Mouse (Mus musculus) forelimb bud, embryonic 11.5 days (tissue): ENCODE measurements around the gene Olfr1158.
"Not testable (repeated sequence)": the region's sequence is repeated elsewhere in the genome, so short reads cannot be mapped to it uniquely, and the experiment has no call there.

ENCODE experiments used
- DNase-seq: peaks from one replicate; pipeline ENCODE4 v3.0.0-alpha.2; 2012; ENCODE audit warnings: low read depth, low spot score

Olfr1158 gene

DNA sequence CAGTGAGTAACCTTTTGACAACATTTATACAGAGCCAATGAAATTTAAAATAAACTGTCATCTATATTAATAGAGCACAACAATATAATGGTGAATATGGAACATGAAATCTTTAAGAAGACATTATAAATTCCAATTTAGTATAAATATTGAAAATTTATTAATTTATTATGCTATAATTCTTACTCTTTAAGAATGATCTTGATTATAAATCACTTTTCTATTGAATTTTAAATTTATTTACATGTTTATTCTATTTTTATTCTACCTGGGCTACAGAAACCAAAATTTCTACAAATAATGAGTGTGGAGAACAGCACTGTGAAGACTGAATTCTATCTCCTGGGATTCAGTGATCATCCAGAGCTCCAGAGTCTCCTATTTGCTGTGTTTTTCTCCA, at the start of gene Olfr1158:
Olfr1158 (plus strand) TSS at position 301 of the 400 bp plus-strand sequence.
- no peak for DNase-seq

DNA sequence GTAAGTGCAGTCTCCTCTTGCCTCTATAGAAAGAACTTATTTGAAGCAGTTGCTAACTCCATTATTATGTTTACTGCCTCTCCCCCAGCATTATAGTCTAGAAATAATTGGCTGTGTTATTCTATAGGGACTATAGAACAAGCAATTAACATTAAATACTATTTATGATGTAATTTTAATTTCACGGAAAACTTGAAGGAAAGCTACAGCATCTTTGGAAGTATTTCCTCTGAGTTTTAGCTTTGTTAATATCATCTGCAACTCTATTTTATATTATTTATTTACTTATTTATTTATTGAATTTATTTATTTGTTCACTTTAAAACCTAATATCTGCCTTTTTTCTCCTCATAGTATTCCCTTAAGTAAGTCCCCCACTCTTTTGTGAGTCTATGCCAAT, 44.9 kb upstream of the Olfr1158 start, which contains the start of gene Olfr1155:
Olfr1155 (minus strand) TSS at position 101 of the 400 bp plus-strand sequence.
- DNase-seq: no peak

DNA sequence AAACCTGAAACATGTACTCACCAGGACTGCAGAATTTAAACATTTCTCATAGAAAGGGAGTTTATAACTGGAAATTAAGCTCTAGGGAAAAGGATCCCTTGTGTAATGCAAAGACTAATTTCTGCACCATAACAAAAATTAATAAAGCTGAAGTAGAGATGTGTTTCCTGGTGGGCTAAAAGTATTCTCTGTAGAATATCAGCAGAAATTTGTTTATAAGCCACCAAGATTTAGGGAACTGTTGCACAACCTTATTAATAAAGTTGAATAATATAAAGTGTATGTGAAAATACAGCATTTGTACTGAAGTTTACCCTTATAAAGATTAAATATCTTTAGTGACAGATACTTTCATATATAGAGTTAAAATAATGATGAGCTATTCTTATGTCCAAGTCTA, 36.9 kb upstream of the Olfr1158 start, which contains the start of gene Olfr1156:
Olfr1156 (minus strand) TSS at position 101 of the 400 bp plus-strand sequence.
- no peak for DNase-seq

DNA sequence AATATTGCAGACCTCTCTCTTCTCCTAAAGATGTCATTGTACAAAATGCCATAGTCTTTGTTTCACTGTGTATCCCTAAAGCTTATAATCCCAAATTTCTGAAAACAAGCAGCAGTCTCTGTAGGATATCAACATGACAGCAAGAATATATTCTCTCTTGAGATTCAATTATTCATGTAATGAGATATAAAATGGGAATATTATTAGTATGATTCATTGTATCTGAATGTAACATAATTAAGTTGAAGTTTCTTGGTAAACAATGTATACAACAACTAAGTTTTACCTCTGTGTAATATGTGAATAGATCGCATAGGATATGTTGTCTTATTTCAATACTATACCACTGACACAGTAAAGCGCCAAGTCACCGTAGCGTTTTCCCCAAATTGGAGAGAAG, 21.7 kb upstream of the Olfr1158 start, which contains the start of gene Olfr1157:
Olfr1157 (minus strand) TSS at position 101 of the 400 bp plus-strand sequence.
- DNase-seq: no peak

DNA sequence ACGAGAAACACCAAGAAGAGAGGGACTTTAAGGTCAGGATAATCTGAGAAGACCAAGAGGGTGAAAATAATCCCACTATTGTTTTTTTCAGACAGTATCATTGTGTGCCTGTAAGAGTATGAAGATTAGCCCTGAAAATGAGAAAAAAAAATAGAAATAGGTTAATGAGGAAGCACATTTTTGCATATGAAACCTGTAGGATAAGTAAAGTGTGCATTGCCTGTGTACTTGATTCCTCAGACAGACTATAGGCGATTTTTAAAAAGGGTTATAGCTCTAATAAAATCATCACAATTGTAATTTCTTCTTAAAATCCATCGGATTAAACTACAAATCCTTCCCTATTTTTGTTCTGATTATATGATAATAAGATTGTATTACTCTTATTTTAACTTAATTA, 15.3 kb upstream of the Olfr1158 start, which contains the start of gene Olfr74:
Olfr74 (minus strand) TSS at position 101 of the 400 bp plus-strand sequence.
- DNase-seq: no peak

DNA sequence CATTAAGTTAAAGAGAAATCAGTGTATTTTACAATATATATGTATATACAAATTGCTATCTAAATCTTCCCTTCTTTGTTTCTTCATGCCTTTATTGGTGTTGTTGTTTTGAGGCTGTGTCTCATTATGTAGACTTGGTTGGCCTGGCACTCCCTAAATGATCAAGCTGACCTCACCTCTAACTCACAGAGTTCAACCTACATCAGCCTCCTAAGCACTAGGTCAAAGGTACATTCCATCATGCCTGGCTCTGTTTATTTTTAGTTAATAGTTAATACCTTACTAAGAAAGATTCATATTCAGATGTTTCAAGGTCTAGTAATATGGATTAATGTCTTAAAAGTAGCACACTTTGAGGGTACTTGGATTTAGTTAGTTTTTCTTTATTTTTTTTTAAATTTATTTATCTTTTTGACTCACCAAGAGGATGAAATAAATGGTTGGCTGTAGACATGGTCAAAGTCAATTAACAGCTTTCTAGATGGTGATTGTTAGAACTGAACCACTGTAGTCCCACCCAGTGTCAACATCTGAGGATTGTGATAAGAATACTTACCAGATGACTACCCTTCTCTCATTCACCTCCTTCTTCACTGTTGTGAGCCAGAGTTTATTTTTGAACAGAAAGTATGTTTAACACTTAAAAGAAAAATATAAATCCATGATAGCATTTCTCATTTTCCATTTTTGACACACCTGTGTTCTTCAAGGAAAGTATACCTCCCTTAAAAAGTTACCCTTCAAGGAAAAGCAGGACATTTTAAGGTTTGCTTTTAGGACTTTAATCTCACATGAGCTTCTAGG, 17.8 kb downstream of the Olfr1158 start, which contains the start of gene Olfr1160:
Olfr1160 (minus strand) TSS at position 754 of the 804 bp plus-strand sequence.
- DNase-seq: no peak

DNA sequence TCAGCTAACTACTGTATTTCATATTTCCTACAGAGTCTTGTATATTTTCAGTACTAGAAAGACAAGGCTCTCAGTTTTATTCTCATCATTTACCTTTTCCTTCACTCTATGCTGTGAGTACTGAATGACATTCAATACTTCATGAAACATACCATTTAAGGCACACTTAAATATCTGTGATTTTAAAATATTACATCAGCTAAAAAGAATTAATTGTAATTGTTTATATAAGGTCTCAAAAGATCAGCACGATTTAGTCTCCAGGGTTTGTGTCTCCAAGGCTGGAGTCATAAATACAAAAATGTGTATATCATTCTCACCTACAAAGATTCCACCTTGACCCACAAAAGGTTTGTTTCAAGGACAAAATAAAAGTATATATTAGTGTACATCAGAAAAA, 32.6 kb downstream of the Olfr1158 start, which contains the start of gene Olfr1161:
Olfr1161 (plus strand) TSS at position 301 of the 400 bp plus-strand sequence.
- not testable (repeated sequence) for DNase-seq

DNA sequence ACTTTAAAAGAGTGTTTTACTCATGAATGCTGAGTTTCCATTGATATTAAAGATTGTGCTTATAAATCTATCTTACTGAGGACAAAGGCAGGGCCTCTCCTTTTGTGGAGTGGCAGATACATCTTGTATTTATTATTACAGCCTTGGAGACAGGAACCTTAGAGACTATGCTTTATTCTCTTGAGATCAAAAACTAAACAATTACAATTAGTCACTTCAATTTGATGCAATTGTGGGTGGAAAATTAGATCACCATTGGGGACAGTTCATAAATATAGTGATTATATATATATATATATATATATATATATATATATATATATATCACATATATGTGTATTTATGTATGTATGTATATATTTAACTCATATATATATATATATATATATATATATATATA, 47.7 kb downstream of the Olfr1158 start, which contains the start of gene Olfr73:
Olfr73 (minus strand) TSS at position 101 of the 400 bp plus-strand sequence.
- DNase-seq: no peak
